In genomic region chr19:3834301-3834700, GRCm38 (mm10) we compare ENCODE assay signal across 22 mouse cellular contexts. TPM values are rescaled to one million over a fixed set of nuclear protein-coding genes. Genes with fewer than 3 reads are reported as not detected.
A peak's percentile ranks its signal among the peaks of the same experiment; 100 is the strongest.
DNase-seq lines count a peak whose midpoint lies in the region; ATAC-seq and TF ChIP-seq lines count a peak whose summit lies in the region.
"Had no signal": no experiment of that assay in that cellular context is flagged by ENCODE, and none has a peak within 500 bp of the region (broad histone marks: within the 10 kb centered on the region; RNA-seq: fewer than 3 reads in every experiment).

No protein-coding gene starts in this region.

- peak overlapping the region; percentile 44; the same call in 1 of the 2 replicates for H3K9ac ChIP-seq in kidney, embryonic 16.5 days (replicated peaks; ENCODE audit: low read length)
- H3K9ac ChIP-seq in lung, embryonic 15.5 days: no peak overlapping the region; the same call in 1 of the 2 replicates
- no peak overlapping the region for H3K9ac ChIP-seq in liver, postnatal 0 days (replicated peaks)
- no peak overlapping the region for H3K9ac ChIP-seq in stomach, postnatal 0 days (ENCODE audit: low read length)
- H3K9ac ChIP-seq: embryonic facial prominence, embryonic 13.5 days; forebrain, embryonic 15.5 days; liver, embryonic 14.5 days had no signal

- peaks cover 9% of the 10 kb centered on the region for H3K4me1 ChIP-seq in kidney, embryonic 16.5 days (ENCODE audit: insufficient read depth, low read length)
- H3K4me1 ChIP-seq in lung, embryonic 15.5 days: peaks cover 14% of the 10 kb centered on the region
- H3K4me1 ChIP-seq in liver, postnatal 0 days (ENCODE audit: insufficient read depth): peaks cover 19% of the 10 kb centered on the region
- H3K4me1 ChIP-seq in stomach, postnatal 0 days (replicated peaks; ENCODE audit: control insufficient read depth, insufficient read depth): no peaks in the 10 kb centered on the region
- H3K4me1 ChIP-seq: forebrain, embryonic 15.5 days had no signal

- WGBS in kidney, embryonic 16.5 days: 90% methylated on average over 7 of the region's 7 CpGs
- 79% methylated on average over 7 of the region's 7 CpGs for WGBS in lung, embryonic 15.5 days
- 69% methylated on average over 7 of the region's 7 CpGs for WGBS in liver, postnatal 0 days (ENCODE audit: insufficient replicate concordance)
- WGBS in stomach, postnatal 0 days: 79% methylated on average over 7 of the region's 7 CpGs

- H3K4me3 ChIP-seq in kidney, embryonic 16.5 days (ENCODE audit: low read length): no peak overlapping the region
- no peak overlapping the region for H3K4me3 ChIP-seq in lung, embryonic 15.5 days
- no peak overlapping the region for H3K4me3 ChIP-seq in liver, postnatal 0 days (ENCODE audit: low read depth, low read length)
- no peak overlapping the region for H3K4me3 ChIP-seq in stomach, postnatal 0 days (ENCODE audit: low read depth, low read length)
- H3K4me3 ChIP-seq: embryonic facial prominence, embryonic 13.5 days; forebrain, embryonic 15.5 days; heart, adult 2 months; left cerebral cortex, adult 2 months; myocyte had no signal

- no peak for ATAC-seq in kidney, embryonic 16.5 days (ENCODE audit: low FRiP score, low TSS enrichment)
- ATAC-seq in lung, embryonic 15.5 days (ENCODE audit: borderline replicate concordance, extremely low read depth, low FRiP score, low TSS enrichment): no peak
- peak; percentile 30; the same call in 1 of the 2 replicates for ATAC-seq in liver, postnatal 0 days
- ATAC-seq in stomach, postnatal 0 days (ENCODE audit: low FRiP score, low TSS enrichment): no peak
- ATAC-seq: forebrain, embryonic 15.5 days; hindbrain, embryonic 16.5 days had no signal

- peak overlapping the region; percentile 89 for H3K27ac ChIP-seq in kidney, embryonic 16.5 days (ENCODE audit: low read length)
- H3K27ac ChIP-seq in lung, embryonic 15.5 days: peak overlapping the region; percentile 86
- H3K27ac ChIP-seq in liver, postnatal 0 days (ENCODE audit: low read depth): peak overlapping the region; percentile 76
- peak overlapping the region; percentile 49; the same call in 1 of the 2 replicates for H3K27ac ChIP-seq in stomach, postnatal 0 days (replicated peaks)
- H3K27ac ChIP-seq: embryonic facial prominence, embryonic 13.5 days; forebrain, embryonic 15.5 days; heart, adult 2 months; left cerebral cortex, adult 2 months; liver, embryonic 14.5 days had no signal

- no peaks in the 10 kb centered on the region for H3K36me3 ChIP-seq in kidney, embryonic 16.5 days (ENCODE audit: insufficient read depth, low read length)
- H3K36me3 ChIP-seq in lung, embryonic 15.5 days: no peaks in the 10 kb centered on the region
- H3K36me3 ChIP-seq in liver, postnatal 0 days (replicated peaks; ENCODE audit: insufficient read depth, low read length): no peaks in the 10 kb centered on the region
- no peaks in the 10 kb centered on the region for H3K36me3 ChIP-seq in stomach, postnatal 0 days (ENCODE audit: control insufficient read depth, insufficient read depth, low read length)
- H3K36me3 ChIP-seq: embryonic facial prominence, embryonic 13.5 days; forebrain, embryonic 15.5 days had no signal

- TF ChIP-seq EP300 in liver, postnatal 0 days (IDR thresholded peaks at IDR 0.05; ENCODE audit: low read depth): no peak
- no peak for TF ChIP-seq EP300 in stomach, postnatal 0 days (optimal IDR thresholded peaks at IDR 0.05)

- H3K27me3 ChIP-seq in kidney, embryonic 16.5 days (ENCODE audit: insufficient read depth, low read length): no peaks in the 10 kb centered on the region
- H3K27me3 ChIP-seq in lung, embryonic 15.5 days: no peaks in the 10 kb centered on the region
- H3K27me3 ChIP-seq in liver, postnatal 0 days (ENCODE audit: insufficient read depth, low read length): no peaks in the 10 kb centered on the region
- no peaks in the 10 kb centered on the region for H3K27me3 ChIP-seq in stomach, postnatal 0 days (ENCODE audit: control insufficient read depth, insufficient read depth, low read length)
- H3K27me3 ChIP-seq: embryonic facial prominence, embryonic 13.5 days; forebrain, embryonic 15.5 days had no signal

- no peak for TF ChIP-seq CTCF in liver, postnatal 0 days (IDR thresholded peaks at IDR 0.05; ENCODE audit: low read depth)
- TF ChIP-seq CTCF in stomach, postnatal 0 days (IDR thresholded peaks at IDR 0.05; ENCODE audit: low read depth): no peak

- no peaks in the 10 kb centered on the region for H3K9me3 ChIP-seq in kidney, embryonic 16.5 days (ENCODE audit: low read length)
- H3K9me3 ChIP-seq in lung, embryonic 15.5 days: no peaks in the 10 kb centered on the region
- no peaks in the 10 kb centered on the region for H3K9me3 ChIP-seq in liver, postnatal 0 days (ENCODE audit: low read length)
- H3K9me3 ChIP-seq in stomach, postnatal 0 days (ENCODE audit: control insufficient read depth, low read length): no peaks in the 10 kb centered on the region
- H3K9me3 ChIP-seq: embryonic facial prominence, embryonic 13.5 days; forebrain, embryonic 15.5 days had no signal

- DNase-seq in kidney, postnatal 14 days: no peak
- no peak for DNase-seq in lung, postnatal 25 days (ENCODE audit: low spot score)
- peak; percentile 40 for DNase-seq in liver, postnatal 0 days
- no peak for DNase-seq in stomach, postnatal 0 days (ENCODE audit: low spot score)
- DNase-seq in ovary, postnatal 14 days (ENCODE audit: low spot score): no peak
- DNase-seq: adrenal gland, postnatal 10 days; cerebellum, postnatal 14 days; gastrocnemius, postnatal 14 days; heart, adult 2 months; layer of hippocampus, adult 9-11 months; left cerebral cortex, postnatal 4 days; midbrain, embryonic 14.5 days; right cerebral cortex, postnatal 14 days; thymus, postnatal 14 days had no signal

- no peak overlapping the region for H3K4me2 ChIP-seq in kidney, embryonic 16.5 days (replicated peaks; ENCODE audit: low read depth, low read length)
- no peak overlapping the region for H3K4me2 ChIP-seq in lung, embryonic 15.5 days
- peak overlapping the region; percentile 42; the same call in 1 of the 2 replicates for H3K4me2 ChIP-seq in liver, postnatal 0 days (ENCODE audit: low read depth, low read length)
- no peak overlapping the region for H3K4me2 ChIP-seq in stomach, postnatal 0 days (replicated peaks; ENCODE audit: low read depth)
- H3K4me2 ChIP-seq: embryonic facial prominence, embryonic 13.5 days; forebrain, embryonic 15.5 days had no signal

RNA-seq across cellular contexts. Expression of gene Chka, which starts 17.3 kb away (rescaled TPM):
- 58.0 and 65.6 TPM in 2 replicates for polyA plus RNA-seq in kidney, embryonic 16.5 days (2015; fragmentation: Nextera tagmentation; extraction: Ambion mirVana)
- 55.8 and 68.1 TPM in 2 replicates for polyA plus RNA-seq in lung, embryonic 15.5 days (2015; fragmentation: Nextera tagmentation; extraction: Ambion mirVana)
- polyA plus RNA-seq in liver, postnatal 0 days (2015; fragmentation: Nextera tagmentation; extraction: Ambion mirVana): 24.8 and 48.6 TPM in 2 replicates
- 21.2 and 24.2 TPM in 2 replicates for polyA plus RNA-seq in stomach, postnatal 0 days (2015; fragmentation: Nextera tagmentation; extraction: Ambion mirVana)
